Mouse (Mus musculus) E14TG2a.4 (cell line): ENCODE measurements around the gene Gfer.

ENCODE experiments used
- CTCF ChIP-seq: conservative IDR thresholded peaks from 2 replicates; pipeline ENCODE4 v1.5.1; 2014; ENCODE audit warnings: low read length
- NANOG ChIP-seq: IDR thresholded peaks from 2 replicates; pipeline ENCODE4 v1.6.1; 2014; ENCODE audit warnings: borderline replicate concordance, low read length, mixed read lengths
- POU5F1 ChIP-seq: IDR thresholded peaks from 2 replicates; pipeline ENCODE4 v1.6.1; 2014; ENCODE audit warnings: low read length, borderline replicate concordance

DNA sequence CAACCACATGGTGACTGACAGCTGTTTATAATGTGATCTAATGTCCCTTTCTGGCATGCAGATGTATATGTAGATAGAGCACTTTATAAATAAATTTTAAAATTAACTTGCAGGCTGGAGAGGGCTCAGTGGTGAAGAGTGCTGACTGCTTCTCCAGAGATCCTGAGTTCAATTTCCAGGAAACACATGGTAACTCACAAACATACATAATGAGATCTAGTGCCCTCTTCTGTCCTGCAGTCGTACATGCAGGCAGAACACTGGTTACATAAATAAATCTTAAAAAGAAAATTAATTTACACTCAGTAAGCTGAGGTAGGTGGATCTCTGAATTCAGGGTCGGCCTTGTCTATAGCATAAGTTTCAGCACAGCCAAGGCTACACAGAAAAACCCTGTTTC is 12.7 kb upstream of the Gfer start:
- TF ChIP-seq CTCF = no peak
- TF ChIP-seq POU5F1 = no peak
- TF ChIP-seq NANOG = no peak
